Mouse (Mus musculus) cerebellum, adult 2 months (tissue): ENCODE measurements around the gene Scamp3.
"Not testable (repeated sequence)": the region's sequence is repeated elsewhere in the genome, so short reads cannot be mapped to it uniquely, and the experiment has no call there.

ENCODE experiments used
- CTCF ChIP-seq: fragments of 200-500 bp; IDR thresholded peaks from 2 replicates; pipeline ENCODE4 v1.5.1; 2011; ENCODE audit warnings: low read depth, mild to moderate bottlenecking, control low read depth, low read length, moderate library complexity, borderline replicate concordance; ENCODE audit not compliant: insufficient read depth
- POLR2A ChIP-seq: fragments of 200-500 bp; IDR thresholded peaks from 2 replicates; pipeline ENCODE4 v1.6.1; 2011; ENCODE audit warnings: low read length, control low read depth, borderline replicate concordance; ENCODE audit not compliant: insufficient read depth

- TF ChIP-seq POLR2A, CTCF: not testable (repeated sequence)
Measured at GRCm38 (mm10) chr3:89161207-89161606, 16.1 kb upstream of the Scamp3 start.
